Mouse (Mus musculus) lung, adult 2 months (tissue): Measurements from ENCODE around the gene Olfr792.

Source experiments
- CTCF ChIP-seq: fragments of 200-500 bp; IDR thresholded peaks from 2 replicates; pipeline ENCODE4 v1.5.1; 2011; ENCODE audit warnings: mild to moderate bottlenecking, low read length, control low read depth; ENCODE audit not compliant: insufficient read depth
- POLR2A ChIP-seq: fragments of 200-500 bp; IDR thresholded peaks from 2 replicates; pipeline ENCODE4 v1.6.1; 2011; ENCODE audit warnings: low read depth, mild to moderate bottlenecking, control low read depth, low read length, borderline replicate concordance; ENCODE audit errors: extremely low read depth

DNA sequence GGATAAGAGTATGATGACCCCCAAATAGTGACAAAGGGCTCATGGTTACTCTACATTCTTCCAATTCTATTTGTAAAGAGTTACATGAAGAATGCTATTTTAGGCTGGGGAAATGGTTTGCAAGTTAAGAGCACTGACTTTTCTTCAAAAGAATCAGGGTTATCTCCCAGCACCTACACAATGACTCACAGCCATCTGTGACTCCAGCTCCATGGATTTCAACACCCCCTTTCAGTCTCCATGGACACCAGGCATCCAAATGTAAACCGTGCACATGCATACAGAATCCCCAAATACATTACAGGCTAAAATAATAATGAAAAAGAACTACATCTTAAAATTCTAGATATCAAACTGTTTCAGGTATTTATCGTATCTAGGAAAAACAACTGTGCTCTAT, 48.9 kb upstream of the Olfr792 start:
- no peak for TF ChIP-seq POLR2A
- no peak for TF ChIP-seq CTCF
